Mouse (Mus musculus): ENCODE results near the gene Gm2696. TPM values are rescaled to one million over a fixed set of nuclear protein-coding genes. Genes with fewer than 3 reads are reported as not detected.
"Not testable (repeated sequence)": the region's sequence is repeated elsewhere in the genome, so short reads cannot be mapped to it uniquely, and the experiment has no call there.

The Gm2696 gene
- total RNA-seq (2021), result not detected
- long read RNA-seq, experiment 1, result 0 reads
- long read RNA-seq, experiment 2, result 0 reads

DNA sequence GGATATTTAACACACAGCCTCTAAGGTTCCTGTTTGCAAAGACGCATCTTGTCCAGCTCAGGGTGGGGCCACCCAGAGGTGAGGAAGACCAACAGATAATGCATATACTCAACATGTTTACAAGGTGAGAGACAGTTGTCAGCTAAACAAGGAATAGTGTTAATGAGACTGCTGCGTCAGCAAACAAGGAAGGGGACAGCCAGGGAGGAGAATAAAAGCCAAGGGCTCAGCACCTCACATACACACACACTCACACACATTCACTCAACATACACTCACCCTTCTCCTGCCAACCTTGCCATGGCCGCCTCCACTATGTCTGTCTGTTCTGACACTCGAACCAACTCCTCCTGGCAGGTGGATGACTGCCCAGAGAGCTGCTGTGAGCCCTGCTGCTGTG lies at the start of gene Gm2696:
Gene Gm2696, plus strand, starts transcription at position 301 of the 400 bp plus-strand sequence.
- no peak for DNase-seq (ENCODE audit: low spot score in 2 of 2)

DNA sequence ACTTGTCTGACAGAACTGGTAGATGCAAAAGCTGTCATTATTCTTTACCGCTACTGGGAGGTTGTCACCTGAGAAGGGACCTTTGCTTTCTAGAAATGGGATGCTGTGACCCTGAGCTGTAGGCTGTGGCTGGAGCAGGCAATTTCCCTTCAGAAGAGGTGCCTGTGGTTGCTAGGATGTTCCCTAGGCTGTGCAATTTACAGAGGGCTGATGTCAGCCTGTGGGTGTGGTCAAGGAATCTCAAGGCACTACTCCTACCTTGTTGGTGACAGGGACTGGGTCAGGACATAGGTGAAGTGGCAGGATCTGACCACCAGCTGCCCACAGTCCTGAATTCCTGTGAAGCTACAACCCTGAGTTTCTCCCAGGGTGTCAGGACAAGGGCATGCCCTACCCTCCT lies 44.8 kb upstream of the Gm2696 start:
- DNase-seq (ENCODE audit: low spot score in 2 of 2), result no peak

DNA sequence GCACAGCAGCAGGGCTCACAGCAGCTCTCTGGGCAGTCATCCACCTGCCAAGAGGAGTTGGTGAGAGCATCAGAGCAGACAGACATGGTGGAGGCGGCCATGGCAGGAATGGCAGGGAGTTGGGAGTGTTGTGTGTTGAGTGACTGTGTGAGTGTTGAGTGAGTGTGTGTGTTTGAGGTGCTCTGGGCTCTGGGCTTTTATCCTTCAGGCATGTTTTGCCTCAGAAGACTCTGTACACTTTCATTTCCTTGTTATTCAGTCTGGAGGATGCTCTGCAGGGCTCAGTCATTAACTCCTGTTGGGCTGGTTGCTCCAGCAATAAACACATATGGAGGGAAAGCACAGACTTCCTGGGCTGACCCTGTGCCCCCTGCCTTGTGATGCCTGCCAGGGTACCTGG lies 43.3 kb upstream of the Gm2696 start, which contains the start of gene Gm3238:
Gene Gm3238, minus strand, starts transcription at position 101 of the 400 bp plus-strand sequence.
- DNase-seq (ENCODE audit: low spot score in 2 of 2), result not testable (repeated sequence)

- DNase-seq (ENCODE audit: low spot score in 2 of 2), result not testable (repeated sequence)
Observed at GRCm38 (mm10) chr10:77772142-77772541, 42.3 kb upstream of the Gm2696 start.

DNA sequence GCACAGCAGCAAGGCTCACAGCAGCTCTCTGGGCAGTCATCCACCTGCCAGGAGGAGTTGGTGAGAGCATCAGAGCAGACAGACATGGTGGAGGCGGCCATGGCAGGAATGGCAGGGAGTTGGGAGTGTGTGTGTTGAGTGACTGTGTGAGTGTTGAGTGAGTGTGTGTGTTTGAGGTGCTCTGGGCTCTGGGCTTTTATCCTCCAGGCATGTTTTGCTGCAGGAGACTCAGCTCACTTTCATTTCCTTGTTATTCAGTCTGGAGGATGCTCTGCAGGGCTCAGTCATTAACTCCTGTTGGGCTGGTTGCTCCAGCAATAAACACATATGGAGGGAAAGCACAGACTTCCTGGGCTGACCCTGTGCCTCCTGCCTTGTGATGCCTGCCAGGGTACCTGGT lies 37.6 kb upstream of the Gm2696 start, which contains the start of gene Gm7138:
Gene Gm7138, minus strand, starts transcription at position 101 of the 400 bp plus-strand sequence.
- not testable (repeated sequence) for DNase-seq (ENCODE audit: low spot score in 2 of 2)

GRCm38 (mm10) chr10:77782442-77782841 lies 32.0 kb upstream of the Gm2696 start, which contains the start of gene Gm3250:
Gm3250 (minus strand) TSS chr10:77782542.
- not testable (repeated sequence) for DNase-seq (ENCODE audit: low spot score in 2 of 2)

DNA sequence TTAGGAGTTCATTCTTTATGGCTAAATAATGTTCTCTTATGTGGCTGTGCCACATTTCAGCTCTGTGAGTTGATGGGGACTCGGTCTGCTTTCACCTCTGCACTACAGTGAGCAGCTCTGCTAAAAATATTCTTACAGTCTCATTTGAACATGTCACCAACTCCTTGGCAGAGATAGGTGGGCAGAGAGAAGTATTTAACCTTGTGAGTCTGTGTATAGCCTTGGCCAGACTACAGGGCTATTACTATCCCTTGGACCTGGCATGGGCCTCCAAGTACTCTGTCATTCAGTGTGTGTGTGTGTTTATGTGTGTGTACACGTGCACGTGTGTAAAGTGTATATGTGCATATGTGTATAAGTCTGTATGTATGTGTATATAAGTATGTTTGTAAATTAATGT lies 31.1 kb upstream of the Gm2696 start:
- not testable (repeated sequence) for DNase-seq (ENCODE audit: low spot score in 2 of 2)

DNA sequence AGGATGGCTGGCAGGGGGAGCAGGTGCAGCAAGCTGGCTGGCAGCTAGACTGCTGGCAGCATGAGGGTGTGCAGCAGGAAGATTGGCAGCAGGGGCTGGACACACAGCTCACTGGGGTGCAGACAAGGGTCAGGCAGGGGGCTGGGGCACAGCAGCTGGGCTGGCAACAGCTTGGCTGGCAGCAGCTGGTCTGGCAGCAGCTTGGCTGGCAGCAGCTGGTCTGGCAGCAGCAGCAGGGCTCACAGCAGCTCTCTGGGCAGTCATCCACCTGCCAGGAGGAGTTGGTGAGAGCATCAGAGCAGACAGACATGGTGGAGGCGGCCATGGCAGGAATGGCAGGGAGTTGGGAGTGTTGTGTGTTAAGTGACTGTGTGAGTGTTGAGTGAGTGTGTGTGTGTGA lies 26.6 kb upstream of the Gm2696 start, which contains the start of gene Gm7137:
Gene Gm7137, minus strand, starts transcription at position 325 of the 400 bp plus-strand sequence.
- not testable (repeated sequence) for DNase-seq (ENCODE audit: low spot score in 2 of 2)

GRCm38 (mm10) chr10:77788621-77789020 lies 25.9 kb upstream of the Gm2696 start:
- DNase-seq (ENCODE audit: low spot score in 2 of 2), result no peak

- DNase-seq (ENCODE audit: low spot score in 2 of 2), result no peak
Observed at GRCm38 (mm10) chr10:77794976-77795375, 19.5 kb upstream of the Gm2696 start, which contains the start of gene Gm9639. Gm9639 (minus strand) TSS chr10:77795076.

- DNase-seq (ENCODE audit: low spot score in 2 of 2), result no peak
Observed at GRCm38 (mm10) chr10:77797677-77798076, 16.8 kb upstream of the Gm2696 start.

DNA sequence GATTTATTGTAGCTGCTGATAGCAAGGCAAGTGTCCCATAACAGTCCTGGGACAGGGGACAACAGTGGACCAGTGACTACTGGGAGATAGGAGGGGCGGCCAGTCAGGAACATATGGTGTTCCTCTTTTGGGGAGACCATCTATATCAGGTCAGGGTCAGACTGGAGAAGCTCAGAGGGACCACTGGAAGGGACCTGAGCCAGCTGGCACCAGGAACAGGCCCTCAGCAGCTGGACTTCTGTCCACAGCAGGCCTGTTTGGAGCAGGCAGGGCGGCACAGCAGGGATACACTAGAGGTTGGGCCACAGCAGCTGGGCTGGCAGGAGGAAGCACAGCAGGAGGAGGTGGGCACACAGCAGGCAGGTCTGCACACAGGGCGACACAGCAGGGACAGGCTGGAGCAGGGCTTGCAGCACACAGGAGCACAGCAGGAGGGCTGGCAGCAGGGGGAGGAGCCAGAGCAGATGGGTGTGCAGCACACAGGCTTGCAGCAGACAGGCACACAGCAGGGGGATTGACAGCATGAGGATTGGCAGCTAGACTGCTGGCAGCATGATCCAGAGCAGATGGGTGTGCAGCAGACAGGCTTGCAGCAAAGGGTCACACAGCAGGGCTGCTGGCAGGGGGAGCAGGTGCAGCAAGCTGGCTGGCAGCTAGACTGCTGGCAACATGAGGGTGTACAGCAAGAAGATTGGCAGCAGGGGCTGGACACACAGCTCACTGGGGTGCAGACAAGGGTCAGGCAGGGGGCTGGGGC lies 16.1 kb upstream of the Gm2696 start:
- DNase-seq (ENCODE audit: low spot score in 2 of 2), result not testable (repeated sequence)

DNA sequence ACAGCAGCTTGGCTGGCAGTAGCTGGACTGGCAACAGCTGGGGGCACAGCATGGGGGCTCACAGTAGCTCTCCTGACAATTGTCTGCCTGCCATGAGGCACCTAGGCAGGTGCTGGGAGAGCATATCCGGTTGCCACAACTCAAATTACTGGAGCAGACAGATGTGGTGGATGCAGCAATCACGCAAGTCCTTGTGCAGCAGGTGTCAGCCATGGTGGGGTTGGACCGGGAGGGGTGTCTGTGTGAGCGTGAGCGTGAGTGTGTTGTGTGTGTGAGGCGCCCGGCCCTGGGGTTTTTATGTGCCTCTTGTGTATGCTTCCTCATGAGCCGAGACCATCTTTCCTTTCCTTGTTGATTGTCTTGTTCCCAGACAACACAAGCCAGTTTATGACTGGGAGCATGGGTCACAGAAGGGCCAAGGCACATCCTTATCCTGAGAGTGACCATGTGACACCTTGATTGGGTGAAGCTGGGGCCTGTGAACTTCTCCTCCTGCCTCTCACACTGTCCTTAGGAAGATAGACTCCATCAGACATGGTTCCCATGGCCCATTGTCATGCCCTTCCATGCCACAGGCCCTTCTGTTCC lies 15.5 kb upstream of the Gm2696 start, which contains the start of gene Gm19668:
Gene Gm19668, minus strand, starts transcription at position 213 of the 588 bp plus-strand sequence.
- DNase-seq (ENCODE audit: low spot score in 2 of 2), result no peak

- DNase-seq (ENCODE audit: low spot score in 2 of 2), result no peak
Observed at GRCm38 (mm10) chr10:77804095-77804494, 10.4 kb upstream of the Gm2696 start.

DNA sequence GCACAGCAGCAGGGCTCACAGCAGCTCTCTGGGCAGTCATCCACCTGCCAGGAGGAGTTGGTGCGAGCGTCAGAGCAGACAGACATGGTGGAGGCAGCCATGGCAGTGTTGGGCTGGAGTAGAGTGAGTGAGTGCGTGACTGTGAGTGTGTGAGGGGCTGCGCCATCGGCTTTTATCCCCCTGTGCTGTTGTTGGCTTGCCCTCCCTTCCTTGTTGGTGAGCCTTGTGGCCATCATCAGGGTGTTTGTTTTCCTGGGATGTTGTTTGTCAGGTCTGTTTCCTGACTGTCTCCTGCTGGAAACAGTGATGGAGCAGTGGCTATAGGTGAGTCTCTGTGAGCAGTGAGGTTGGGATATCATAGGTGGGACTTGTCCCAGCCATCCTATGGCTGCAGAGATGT lies 2.7 kb upstream of the Gm2696 start, which contains the start of gene Gm9507:
Gene Gm9507, minus strand, starts transcription at position 101 of the 400 bp plus-strand sequence.
- DNase-seq (ENCODE audit: low spot score in 2 of 2), result no peak

GRCm38 (mm10) chr10:77815514-77815913 lies 1.0 kb downstream of the Gm2696 start:
- no peak for DNase-seq (ENCODE audit: low spot score in 2 of 2)

DNA sequence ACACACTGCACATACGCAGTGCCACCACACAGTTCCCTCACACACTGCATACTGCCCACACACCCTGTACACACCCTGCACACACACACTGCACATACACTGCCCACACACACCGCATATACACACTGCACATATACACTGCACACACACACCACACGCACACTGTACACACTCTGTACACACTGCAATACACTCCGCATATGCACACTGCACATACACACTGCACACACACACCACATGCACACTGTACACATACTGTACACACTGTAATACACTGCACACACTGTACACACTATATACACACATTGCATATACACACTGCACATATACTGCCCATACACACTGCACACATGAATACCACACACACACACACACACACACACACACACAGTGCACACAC lies 4.0 kb downstream of the Gm2696 start:
- no peak for DNase-seq (ENCODE audit: low spot score in 2 of 2)

GRCm38 (mm10) chr10:77819203-77819602 lies 4.7 kb downstream of the Gm2696 start:
- no peak for DNase-seq (ENCODE audit: low spot score in 2 of 2)

- DNase-seq (ENCODE audit: low spot score in 2 of 2), result no peak
Observed at GRCm38 (mm10) chr10:77826951-77827350, 12.5 kb downstream of the Gm2696 start, which contains the start of gene Krtap10-4. Krtap10-4 (minus strand) TSS chr10:77827095.

- DNase-seq (ENCODE audit: low spot score in 2 of 2), result no peak
Observed at GRCm38 (mm10) chr10:77835647-77836046, 21.2 kb downstream of the Gm2696 start, which contains the start of gene Krtap10-10. Krtap10-10 (plus strand) TSS chr10:77835947.

DNA sequence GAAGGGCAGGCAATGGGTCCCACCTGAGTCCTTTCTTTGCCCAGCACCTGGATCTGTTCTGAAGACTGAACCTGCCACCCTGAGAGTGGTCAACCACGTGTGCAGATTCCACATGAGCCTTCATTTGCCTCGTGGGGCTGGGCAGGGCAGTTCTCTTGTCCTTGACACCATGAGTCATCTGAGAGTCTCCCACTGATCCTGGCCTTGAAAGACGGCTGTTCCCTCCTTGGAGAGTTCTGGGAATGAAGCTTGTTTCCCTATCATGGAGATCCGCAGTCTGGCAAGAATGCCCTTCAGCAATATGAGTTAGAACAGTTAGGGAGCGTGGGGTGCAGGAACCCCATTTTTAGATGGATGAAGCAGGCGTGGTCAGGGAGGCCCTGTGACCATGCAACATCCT lies 24.5 kb downstream of the Gm2696 start:
- no peak for DNase-seq (ENCODE audit: low spot score in 2 of 2)

DNA sequence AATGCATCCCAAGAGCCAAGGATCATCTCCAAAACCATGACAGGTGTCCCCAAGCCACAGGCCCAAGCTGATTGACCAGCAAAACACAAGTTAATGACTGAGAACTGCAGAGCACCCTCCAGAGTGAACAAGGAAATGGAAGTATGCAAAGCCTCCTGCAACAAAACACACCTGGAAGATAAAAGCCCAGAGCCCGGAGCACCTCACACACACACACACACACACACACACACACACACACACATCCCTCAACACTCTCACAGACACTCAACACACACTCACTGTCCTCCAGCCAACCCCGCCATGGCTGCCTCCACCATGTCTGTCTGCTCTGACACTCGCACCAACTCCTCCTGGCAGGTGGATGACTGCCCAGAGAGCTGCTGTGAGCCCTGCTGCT lies 32.0 kb downstream of the Gm2696 start, which contains the start of gene Gm36176:
Gene Gm36176, plus strand, starts transcription at position 301 of the 400 bp plus-strand sequence.
- DNase-seq (ENCODE audit: low spot score in 2 of 2), result no peak

All from adrenal gland, adult 18-20 months (tissue).